Mouse (Mus musculus) urinary bladder, postnatal 36 days (tissue): Measurements from ENCODE around the gene Rmi2.
"Not testable (repeated sequence)": the region's sequence is repeated elsewhere in the genome, so short reads cannot be mapped to it uniquely, and the experiment has no call there.

ENCODE experiments used
- DNase-seq, 2 experiments: peaks; one replicate each; pipeline ENCODE4 v3.0.0; 2022; ENCODE audit warnings: low spot score in 2 of 2, mixed read lengths in 1 of 2

Rmi2 gene

DNA sequence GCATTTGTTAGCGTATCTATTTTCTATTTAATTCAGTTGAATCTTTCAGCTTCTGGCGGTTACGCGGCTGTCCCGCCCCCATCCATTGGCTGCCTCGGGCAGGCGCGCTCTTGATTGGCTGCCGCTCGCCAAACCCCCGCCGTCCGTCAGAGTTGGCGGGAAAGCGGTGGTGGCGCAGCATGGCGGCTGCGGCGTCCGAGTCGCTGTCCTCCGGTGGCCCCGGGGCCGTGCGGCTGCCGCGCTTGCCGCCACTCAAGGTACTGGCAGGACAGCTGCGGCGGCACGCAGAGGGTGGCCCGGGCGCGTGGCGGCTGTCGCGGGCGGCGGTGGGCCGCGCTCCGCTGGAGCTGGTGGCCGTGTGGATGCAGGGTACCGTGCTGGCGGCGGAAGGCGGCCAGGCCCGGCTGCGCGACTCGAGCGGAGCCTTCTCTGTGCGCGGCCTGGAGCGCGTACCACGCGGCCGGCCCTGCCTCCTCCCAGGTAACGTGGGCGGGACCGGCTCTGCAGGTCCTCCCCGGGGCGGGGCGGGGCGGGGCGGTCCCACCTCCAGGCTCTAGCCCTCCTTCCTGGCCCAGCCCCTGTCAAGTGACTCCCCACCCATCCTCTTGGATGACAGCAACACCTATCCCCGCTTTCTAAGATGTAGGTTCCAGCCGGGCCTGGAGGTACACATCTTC is at the start of gene Rmi2:
TSS of gene Rmi2 (plus strand) at position 149 of the 677 bp plus-strand sequence.
- peak; percentile 76 to 83 for DNase-seq

- DNase-seq, result peak; percentile 78 to 89
Measured at GRCm38 (mm10) chr16:10785371-10786231, 49.3 kb upstream of the Rmi2 start, which contains the start of gene Socs1. TSS of gene Socs1 (minus strand) at chr16:10785536.

DNA sequence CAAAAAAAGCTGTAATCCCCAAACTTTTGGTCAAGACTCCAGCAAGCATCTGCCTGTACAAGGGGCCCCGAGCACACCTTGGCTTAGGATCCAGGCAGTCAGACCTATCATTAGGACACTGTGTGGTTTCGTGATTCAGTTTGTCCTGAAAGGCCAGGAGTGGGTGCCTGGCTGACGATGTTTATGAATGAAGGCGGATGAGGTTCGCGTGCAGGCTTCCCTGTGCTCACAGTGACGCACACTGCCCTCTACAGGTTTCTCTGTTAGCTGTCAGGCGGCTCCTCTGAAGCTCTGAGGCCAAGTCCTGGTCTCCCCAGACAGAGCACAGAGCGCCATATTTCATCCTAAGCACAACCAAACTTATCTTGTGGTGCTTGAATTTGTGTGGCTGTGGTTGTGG is 48.6 kb upstream of the Rmi2 start:
- DNase-seq, result peak; percentile 69 to 81

GRCm38 (mm10) chr16:10786782-10787547 is 47.9 kb upstream of the Rmi2 start:
- DNase-seq, result no peak

GRCm38 (mm10) chr16:10787548-10788058 is 47.3 kb upstream of the Rmi2 start:
- no peak for DNase-seq

- no peak for DNase-seq
Measured at GRCm38 (mm10) chr16:10788271-10788670, 46.6 kb upstream of the Rmi2 start, which contains the start of gene Tnp2. TSS of gene Tnp2 (minus strand) at chr16:10788660.

DNA sequence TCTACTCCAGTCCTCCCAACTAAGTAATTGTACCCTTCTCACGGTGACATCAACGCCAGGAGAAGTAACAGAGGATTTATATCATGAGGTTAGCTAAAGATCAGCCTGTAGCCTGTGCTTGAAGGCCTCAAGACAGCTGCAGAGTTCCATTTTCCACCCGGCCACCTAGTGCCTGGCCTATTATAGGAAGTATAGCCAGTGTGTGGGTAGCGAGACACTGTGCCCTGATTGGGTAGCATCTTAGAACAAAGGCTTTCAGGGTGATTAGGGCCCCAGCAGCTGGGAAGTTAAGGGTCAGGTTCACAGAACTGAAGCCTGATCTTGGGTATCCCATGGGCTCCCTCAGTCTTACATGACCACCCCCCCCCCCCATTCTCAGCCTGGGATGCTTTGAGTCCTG is 46.0 kb upstream of the Rmi2 start:
- no peak for DNase-seq

DNA sequence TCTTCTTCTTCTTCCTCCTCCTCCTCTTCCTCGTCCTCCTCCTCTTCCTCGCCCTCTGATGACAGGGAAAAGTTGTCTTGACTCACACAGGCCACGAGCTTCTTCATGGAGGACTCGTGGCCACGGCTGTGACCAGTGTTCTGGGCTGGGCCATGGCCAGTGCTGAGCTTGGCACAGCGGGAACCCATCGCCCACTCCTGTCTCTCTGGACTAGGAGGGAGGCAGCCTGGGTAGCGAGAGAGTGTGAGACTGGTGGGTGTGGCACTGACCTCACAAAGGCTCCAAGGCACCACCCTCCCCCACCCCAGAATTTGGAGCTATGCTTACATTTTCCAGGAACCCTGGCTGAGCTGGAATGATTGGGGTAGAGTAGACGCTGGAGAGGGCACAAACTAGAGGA is 44.2 kb upstream of the Rmi2 start, which contains the start of gene Prm3:
TSS of gene Prm3 (minus strand) at position 213 of the 400 bp plus-strand sequence.
- DNase-seq, result no peak

- DNase-seq, result no peak
Measured at GRCm38 (mm10) chr16:10796034-10796433, 38.8 kb upstream of the Rmi2 start, which contains the start of gene Prm2. TSS of gene Prm2 (minus strand) at chr16:10796134.

DNA sequence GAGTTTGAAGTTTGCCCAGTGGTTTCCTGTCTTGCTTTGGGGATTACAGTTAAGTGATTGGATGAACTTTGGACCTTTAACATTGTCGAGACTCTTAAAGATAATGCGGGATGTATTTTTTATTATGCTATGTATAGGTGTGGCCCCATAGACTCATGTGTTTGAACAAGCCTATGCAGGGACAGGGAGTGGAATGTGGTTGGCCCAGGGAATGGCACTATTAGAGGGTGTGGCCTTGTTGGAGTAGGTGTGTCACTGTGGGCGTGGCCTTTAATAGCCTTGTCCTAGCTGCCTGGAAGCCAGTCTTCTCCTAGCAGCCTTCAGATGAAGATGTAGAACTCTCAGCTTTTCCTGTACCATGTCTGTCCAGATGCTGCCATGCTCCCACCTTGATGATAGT is 32.4 kb upstream of the Rmi2 start:
- not testable (repeated sequence) for DNase-seq

- no peak for DNase-seq
Measured at GRCm38 (mm10) chr16:10805789-10806527, 28.9 kb upstream of the Rmi2 start, which contains the start of gene Prm1. TSS of gene Prm1 (minus strand) at chr16:10805839.

DNA sequence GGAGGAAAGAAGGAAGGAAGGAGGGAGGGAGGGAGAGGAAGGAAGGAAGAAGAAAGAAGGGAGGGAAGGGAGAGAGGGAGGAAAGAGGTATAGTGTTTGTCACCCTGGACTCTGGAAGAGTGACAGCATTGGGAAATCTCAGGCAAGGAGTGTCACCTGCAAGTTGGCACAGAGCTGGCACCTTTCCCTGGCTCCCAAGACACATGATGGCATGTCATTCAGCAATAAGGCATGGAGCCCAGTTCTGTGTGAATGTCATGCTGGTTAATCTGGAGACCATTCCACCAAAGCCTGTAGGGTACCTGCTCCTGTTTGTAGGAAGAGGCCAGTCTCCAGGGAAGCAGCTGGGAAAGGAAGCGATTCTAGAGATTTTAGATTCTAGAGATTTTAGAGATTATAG is 24.5 kb upstream of the Rmi2 start:
- no peak for DNase-seq

- no peak for DNase-seq
Measured at GRCm38 (mm10) chr16:10812865-10813371, 21.9 kb upstream of the Rmi2 start, which contains the start of gene Gm11172. TSS of gene Gm11172 (plus strand) at chr16:10812915.

DNA sequence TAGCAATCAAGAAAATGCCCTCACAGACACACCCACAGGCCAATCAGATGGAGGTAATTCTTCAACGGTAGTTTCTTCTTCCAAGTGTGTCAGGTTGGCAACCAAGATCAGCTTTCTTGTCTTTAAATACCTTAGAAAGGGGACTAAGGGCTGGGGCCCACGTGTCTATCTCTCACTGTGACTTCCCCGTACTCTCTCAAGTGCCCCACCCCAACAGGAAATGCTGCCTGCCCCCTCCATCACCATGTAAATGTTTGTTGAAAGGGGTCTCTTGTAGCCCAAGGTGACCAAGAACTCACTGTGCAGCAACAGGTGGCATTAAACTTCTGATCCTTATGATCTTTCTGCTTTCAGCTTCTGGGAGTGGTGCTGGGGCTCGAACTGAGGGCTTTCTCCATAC is 21.1 kb upstream of the Rmi2 start:
- no peak for DNase-seq

GRCm38 (mm10) chr16:10814864-10815263 is 20.0 kb upstream of the Rmi2 start:
- no peak for DNase-seq

- no peak for DNase-seq
Measured at GRCm38 (mm10) chr16:10818579-10819135, 16.2 kb upstream of the Rmi2 start.

DNA sequence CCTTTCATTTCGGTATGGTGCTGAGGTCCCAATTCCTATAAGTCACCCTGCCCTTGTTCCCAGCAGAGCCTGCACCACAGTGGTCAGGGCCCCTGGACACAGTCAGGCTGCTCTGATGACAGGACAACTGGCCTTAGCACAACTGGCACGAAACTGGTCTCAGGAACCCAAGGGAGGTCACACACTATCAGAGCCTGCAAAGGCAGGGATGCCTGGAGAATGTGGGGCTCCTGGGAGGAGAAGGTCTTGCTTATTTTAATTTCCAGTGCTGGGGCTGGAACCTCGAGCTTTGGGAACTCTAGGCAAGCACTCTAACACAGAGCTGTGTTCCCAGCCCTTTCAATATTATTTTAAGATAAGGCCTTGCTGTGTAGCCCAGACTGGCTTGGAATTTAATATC is 14.9 kb upstream of the Rmi2 start:
- DNase-seq, result no peak

DNA sequence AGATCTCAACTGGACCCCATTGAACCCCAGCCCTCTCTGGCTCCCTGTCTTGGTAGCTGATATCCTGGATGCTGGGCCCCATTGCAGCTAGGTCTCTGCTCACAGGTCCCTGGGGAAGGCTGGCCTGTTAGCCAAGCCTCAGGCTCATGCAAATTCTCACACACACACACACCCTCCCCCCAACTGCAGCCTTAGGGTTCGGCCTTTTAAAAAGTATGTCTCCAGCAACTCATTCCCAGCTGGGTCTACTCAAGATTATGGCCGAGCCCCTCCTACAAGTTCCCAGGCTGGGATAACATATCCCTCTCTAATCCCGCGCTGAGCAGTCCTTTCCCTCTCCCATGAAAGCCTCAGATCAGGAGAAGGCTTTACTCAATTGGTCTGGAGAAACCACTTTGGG is 13.5 kb upstream of the Rmi2 start:
- DNase-seq, result no peak

- no peak for DNase-seq
Measured at GRCm38 (mm10) chr16:10824536-10824935, 10.3 kb upstream of the Rmi2 start.

DNA sequence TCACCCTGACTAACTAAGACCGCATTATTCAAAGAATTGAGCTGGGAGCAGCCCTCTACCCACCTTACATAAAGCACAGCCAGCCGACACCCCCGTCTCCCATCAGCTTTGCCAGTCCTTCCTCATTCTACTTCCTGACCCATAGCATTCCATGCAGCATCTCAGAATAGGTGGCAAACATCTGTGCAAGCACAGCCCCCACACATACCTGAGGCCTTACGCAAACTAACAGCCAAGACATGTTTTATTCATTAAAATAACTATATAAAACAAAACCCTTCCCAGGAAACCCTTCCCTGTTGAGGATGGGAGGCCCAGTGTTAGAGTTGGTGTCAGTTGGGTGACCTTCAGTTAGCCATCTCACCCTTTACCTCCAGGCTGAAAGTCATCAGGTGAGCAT is 9.0 kb upstream of the Rmi2 start:
- no peak for DNase-seq
